Mouse (Mus musculus) liver, postnatal 0 days (tissue): ENCODE data around the gene Fxr2.

ENCODE experiments used
- CTCF ChIP-seq: sonication (generic); IDR thresholded peaks from 2 replicates; pipeline ENCODE4 v1.5.1; 2016; ENCODE audit warnings: antibody characterized with exemption, low read depth
- EP300 ChIP-seq: IDR thresholded peaks from 2 replicates; pipeline ENCODE4 v1.6.1; 2016; ENCODE audit warnings: antibody characterized with exemption, low read depth, mild to moderate bottlenecking

DNA sequence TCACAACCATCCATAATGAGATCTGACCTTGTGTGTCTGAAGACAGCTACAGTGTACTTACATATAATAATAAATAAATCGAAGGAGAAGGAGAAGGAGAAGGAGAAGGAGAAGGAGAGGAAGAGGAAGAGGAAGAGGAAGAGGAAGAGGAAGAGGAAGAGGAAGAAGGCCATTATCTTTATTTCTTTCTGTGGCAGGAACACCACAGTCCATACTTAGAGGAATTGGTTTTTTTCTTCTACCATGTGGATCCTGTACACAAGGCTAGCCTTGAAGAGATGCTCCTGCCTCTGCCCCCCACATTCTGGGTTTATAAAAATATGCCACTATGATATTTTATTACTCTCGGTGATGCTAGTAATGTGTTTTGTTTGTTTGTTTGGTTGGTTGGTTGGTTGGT lies 26.0 kb upstream of the Fxr2 start:
- TF ChIP-seq CTCF, result no peak
- TF ChIP-seq EP300, result no peak
